Mouse (Mus musculus): ENCODE results near the gene Sbf2. TPM values are rescaled to one million over a fixed set of nuclear protein-coding genes. Genes with fewer than 3 reads are reported as not detected.

The Sbf2 gene
- total and polyA plus RNA-seq, 2 experiments: 7.2 to 19.6 TPM

- TF ChIP-seq POLR2A (IDR thresholded peaks at IDR 0.05; ENCODE audit: extremely low read depth, insufficient read depth, low read length): no peak
- TF ChIP-seq CTCF (IDR thresholded peaks at IDR 0.05; ENCODE audit: low read depth, low read length): no peak
Measured at GRCm38 (mm10) chr7:110296889-110297603, 317.7 kb downstream of the Sbf2 start.

DNA sequence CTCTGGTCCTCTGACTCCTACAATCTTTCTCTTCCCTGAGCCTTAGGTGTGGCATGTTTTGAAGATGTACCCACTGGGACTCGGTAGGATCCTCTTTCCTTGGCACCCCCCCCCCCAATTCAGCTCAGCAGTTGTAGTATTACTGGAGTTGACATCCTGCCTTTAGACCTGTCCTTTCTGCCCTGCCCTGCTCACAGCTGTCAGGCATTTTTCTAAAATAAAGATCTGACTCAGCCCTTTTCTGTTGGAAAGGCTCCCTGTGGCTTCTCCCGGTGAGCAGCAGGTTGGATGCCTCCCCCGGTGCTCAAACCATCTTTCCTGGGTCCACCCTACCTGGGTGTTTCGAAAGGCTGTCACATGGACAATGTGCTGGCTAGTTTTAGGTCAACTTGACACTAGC lies 325.1 kb downstream of the Sbf2 start:
- H3K9ac ChIP-seq (ENCODE audit: low read depth, low read length): no peak overlapping the region
- H3K27me3 ChIP-seq (ENCODE audit: control insufficient read depth, insufficient read depth, low read length): no peaks in the 10 kb centered on the region
- no peaks in the 10 kb centered on the region for H3K36me3 ChIP-seq (ENCODE audit: control insufficient read depth, insufficient read depth, low read length)
- 77% methylated on average over 4 of the region's 4 CpGs for WGBS
- H3K79me2 ChIP-seq (ENCODE audit: control insufficient read depth, insufficient read depth, low read length): no peaks in the 10 kb centered on the region
- no peak for TF ChIP-seq CTCF (IDR thresholded peaks at IDR 0.05; ENCODE audit: low read depth, low read length)
- TF ChIP-seq POLR2A (IDR thresholded peaks at IDR 0.05; ENCODE audit: extremely low read depth, insufficient read depth, low read length): no peak
- H3K4me3 ChIP-seq (ENCODE audit: insufficient read depth, low read depth, low read length): no peak overlapping the region
- no peak for DNase-seq (ENCODE audit: extremely low read depth, low read depth, low spot score)
- H3K27ac ChIP-seq (replicated peaks; ENCODE audit: insufficient read depth, low read depth, low read length): no peak overlapping the region
- peaks cover 2% of the 10 kb centered on the region; the same call in 1 of the 2 replicates for H3K4me1 ChIP-seq (ENCODE audit: control insufficient read depth, insufficient read depth, low read length)

More at GRCm38 (mm10) chr7:110296889-110297603, 317.7 kb downstream of the Sbf2 start:
- Histone ChIP-seq H3K27ac (replicated peaks; ENCODE audit: insufficient read depth, low read depth, low read length) (peak overlapping the region; percentile 54), H3K27me3 (ENCODE audit: control insufficient read depth, insufficient read depth, low read length) (no peaks in the 10 kb centered on the region), H3K4me1 (ENCODE audit: control insufficient read depth, insufficient read depth, low read length) (no peaks in the 10 kb centered on the region), H3K4me3 (ENCODE audit: insufficient read depth, low read depth, low read length) (no peak overlapping the region), H3K9ac (ENCODE audit: low read depth, low read length) (no peak overlapping the region), H3K36me3 (ENCODE audit: control insufficient read depth, insufficient read depth, low read length) (no peaks in the 10 kb centered on the region), H3K79me2 (ENCODE audit: control insufficient read depth, insufficient read depth, low read length) (no peaks in the 10 kb centered on the region)
- WGBS: 62% methylated on average over 17 of the region's 17 CpGs
- peak; percentile 38 for DNase-seq (ENCODE audit: extremely low read depth, low read depth, low spot score)

DNA sequence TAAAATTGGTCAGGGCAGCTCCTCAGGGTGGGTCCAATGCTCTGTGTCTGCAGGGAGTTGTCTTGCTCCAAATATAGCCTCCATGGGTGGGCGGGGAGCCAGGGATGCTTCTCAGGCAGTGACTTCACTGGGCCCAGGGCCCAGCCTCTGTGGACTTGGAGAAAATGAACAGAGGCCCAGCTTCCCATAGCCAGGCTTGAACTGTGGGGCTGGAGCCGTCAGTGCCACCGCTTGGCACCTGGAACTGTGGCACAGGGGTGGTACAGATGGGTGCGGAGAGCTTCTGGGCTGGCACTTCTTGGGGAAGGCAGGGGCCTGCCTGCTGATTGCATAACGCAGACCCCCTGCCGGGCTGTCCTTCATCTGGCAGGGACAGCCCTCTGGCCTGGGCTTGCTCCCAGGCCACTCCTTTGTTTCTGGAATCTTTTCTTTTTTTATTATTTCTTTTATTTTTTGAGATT lies 326.0 kb downstream of the Sbf2 start:
- no peak overlapping the region for H3K4me3 ChIP-seq (ENCODE audit: insufficient read depth, low read depth, low read length)
- peak; percentile 17 for DNase-seq (ENCODE audit: extremely low read depth, low read depth, low spot score)
- 79% methylated on average over 6 of the region's 6 CpGs for WGBS
- H3K79me2 ChIP-seq (ENCODE audit: control insufficient read depth, insufficient read depth, low read length): no peaks in the 10 kb centered on the region
- TF ChIP-seq CTCF (IDR thresholded peaks at IDR 0.05; ENCODE audit: low read depth, low read length) (no peak), POLR2A (IDR thresholded peaks at IDR 0.05; ENCODE audit: extremely low read depth, insufficient read depth, low read length) (no peak)
- H3K27me3 ChIP-seq (ENCODE audit: control insufficient read depth, insufficient read depth, low read length): no peaks in the 10 kb centered on the region
- H3K36me3 ChIP-seq (ENCODE audit: control insufficient read depth, insufficient read depth, low read length): no peaks in the 10 kb centered on the region
- 0 out of 2 replicates have a peak overlapping the region, but pooled peaks have one; percentile 31 for H3K27ac ChIP-seq (replicated peaks; ENCODE audit: insufficient read depth, low read depth, low read length)
- H3K9ac ChIP-seq (ENCODE audit: low read depth, low read length): no peak overlapping the region
- peaks cover 2% of the 10 kb centered on the region; the same call in 1 of the 2 replicates for H3K4me1 ChIP-seq (ENCODE audit: control insufficient read depth, insufficient read depth, low read length)

DNA sequence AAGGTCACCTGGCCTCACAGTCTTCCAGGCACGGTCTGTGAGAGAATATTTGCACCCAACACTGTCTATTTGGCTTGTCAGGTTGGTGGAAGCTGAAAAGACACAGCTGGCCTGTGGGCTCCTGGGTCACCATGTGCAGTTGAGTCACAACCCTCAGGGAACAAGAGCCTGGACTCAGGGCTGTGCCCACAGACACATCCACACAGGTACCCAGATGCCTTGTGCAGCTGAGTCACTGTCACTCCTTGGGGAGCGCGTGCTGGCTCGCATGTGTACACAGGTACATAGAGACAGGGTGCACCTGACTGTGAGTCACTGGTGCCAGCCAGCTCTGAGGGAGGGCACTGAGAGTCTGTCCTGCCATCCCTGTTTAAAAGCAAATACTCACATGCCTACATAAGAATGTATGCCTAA lies 326.5 kb downstream of the Sbf2 start:
- DNase-seq (ENCODE audit: extremely low read depth, low read depth, low spot score): no peak
- H3K36me3 ChIP-seq (ENCODE audit: control insufficient read depth, insufficient read depth, low read length): no peaks in the 10 kb centered on the region
- H3K79me2 ChIP-seq (ENCODE audit: control insufficient read depth, insufficient read depth, low read length): no peaks in the 10 kb centered on the region
- 75% methylated on average over 4 of the region's 4 CpGs for WGBS
- TF ChIP-seq POLR2A (IDR thresholded peaks at IDR 0.05; ENCODE audit: extremely low read depth, insufficient read depth, low read length) (no peak), CTCF (IDR thresholded peaks at IDR 0.05; ENCODE audit: low read depth, low read length) (no peak)
- peak overlapping the region; percentile 7 for H3K27ac ChIP-seq (replicated peaks; ENCODE audit: insufficient read depth, low read depth, low read length)
- no peaks in the 10 kb centered on the region for H3K27me3 ChIP-seq (ENCODE audit: control insufficient read depth, insufficient read depth, low read length)
- peaks cover 2% of the 10 kb centered on the region; the same call in 1 of the 2 replicates for H3K4me1 ChIP-seq (ENCODE audit: control insufficient read depth, insufficient read depth, low read length)
- no peak overlapping the region for H3K4me3 ChIP-seq (ENCODE audit: insufficient read depth, low read depth, low read length)
- no peak overlapping the region for H3K9ac ChIP-seq (ENCODE audit: low read depth, low read length)

DNA sequence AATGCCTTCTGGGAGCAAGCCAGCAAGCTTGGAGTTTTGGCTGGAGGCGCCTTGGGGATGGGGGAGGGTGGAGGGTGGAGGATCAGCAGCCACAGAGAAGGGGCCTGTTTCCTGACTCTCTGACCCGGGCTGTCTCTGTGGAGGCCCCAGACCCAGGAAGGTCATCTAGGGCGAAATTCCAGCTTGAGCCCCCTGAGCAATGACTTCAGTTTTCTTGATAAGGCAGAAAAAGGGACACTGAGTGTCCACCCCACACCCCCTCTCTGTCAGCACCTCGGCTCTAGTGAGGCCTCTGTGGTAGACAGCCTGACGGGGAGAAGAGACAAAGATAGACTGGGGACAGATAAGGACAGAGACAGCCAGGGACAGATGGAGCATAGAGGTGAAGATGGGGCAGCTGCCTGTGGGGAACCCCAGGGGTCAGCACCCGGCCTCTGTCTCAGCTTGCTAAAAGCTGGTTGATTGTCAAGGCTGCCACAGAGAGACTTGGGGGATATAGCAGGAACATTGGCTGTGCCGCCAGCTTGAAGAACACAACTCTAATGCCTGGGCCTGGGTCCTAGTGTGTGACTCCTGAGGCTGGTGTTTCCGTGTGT lies 327.1 kb downstream of the Sbf2 start:
- 71% methylated on average over 8 of the region's 8 CpGs for WGBS
- TF ChIP-seq POLR2A (IDR thresholded peaks at IDR 0.05; ENCODE audit: extremely low read depth, insufficient read depth, low read length) (no peak), CTCF (IDR thresholded peaks at IDR 0.05; ENCODE audit: low read depth, low read length) (no peak)
- Histone ChIP-seq H3K27me3 (ENCODE audit: control insufficient read depth, insufficient read depth, low read length) (no peaks in the 10 kb centered on the region), H3K9ac (ENCODE audit: low read depth, low read length) (no peak overlapping the region), H3K36me3 (ENCODE audit: control insufficient read depth, insufficient read depth, low read length) (no peaks in the 10 kb centered on the region), H3K4me1 (ENCODE audit: control insufficient read depth, insufficient read depth, low read length) (peaks cover 2% of the 10 kb centered on the region; the same call in 1 of the 2 replicates), H3K4me3 (ENCODE audit: insufficient read depth, low read depth, low read length) (no peak overlapping the region), H3K27ac (replicated peaks; ENCODE audit: insufficient read depth, low read depth, low read length) (peak overlapping the region; percentile 7; the same call in 1 of the 2 replicates), H3K79me2 (ENCODE audit: control insufficient read depth, insufficient read depth, low read length) (no peaks in the 10 kb centered on the region)
- DNase-seq (ENCODE audit: extremely low read depth, low read depth, low spot score): peak; percentile 36

Measured in liver, adult 2 months (tissue).